Comparison of ENCODE assay signal across 29 mouse cellular contexts in the genomic region with DNA sequence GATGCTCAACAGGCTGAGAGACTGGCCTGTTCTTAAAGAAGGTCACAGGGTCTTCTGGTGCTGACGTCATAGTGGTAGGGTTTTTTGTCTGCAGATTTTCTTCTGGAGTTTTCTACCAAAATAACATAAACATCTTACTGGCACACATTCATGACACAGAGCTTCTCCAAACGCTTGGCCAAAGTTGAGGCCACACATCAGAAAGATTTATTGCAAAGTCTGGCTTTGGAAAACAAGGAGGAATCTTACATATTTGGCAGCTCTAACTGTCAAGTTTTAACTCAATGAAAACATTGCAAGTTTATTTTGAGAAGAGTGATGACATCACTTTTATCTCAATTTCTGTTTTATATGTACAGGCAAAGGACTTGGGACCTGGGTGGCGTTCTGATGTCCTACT. TPM values are rescaled to one million over a fixed set of nuclear protein-coding genes. Genes with fewer than 3 reads are reported as not detected.
DNase-seq lines count a peak whose midpoint lies in the region; ATAC-seq and TF ChIP-seq lines count a peak whose summit lies in the region.
"Had no signal": no experiment of that assay in that cellular context is flagged by ENCODE, and none has a peak within 500 bp of the region (broad histone marks: within the 10 kb centered on the region; RNA-seq: fewer than 3 reads in every experiment).

No protein-coding gene starts in this region.

- ATAC-seq in lung, embryonic 15.5 days (ENCODE audit: borderline replicate concordance, extremely low read depth, low FRiP score, low TSS enrichment), result peak; percentile 42; the same call in 1 of the 2 replicates
- peak; percentile 30; the same call in 1 of the 2 replicates for ATAC-seq in lung, postnatal 0 days
- ATAC-seq: forebrain, embryonic 15.5 days; Patski had no signal

- DNase-seq in adrenal gland, adult 2 months, result peak; percentile 2
- no peak for DNase-seq in adrenal gland, postnatal 14 days
- no peak for DNase-seq in lung, postnatal 25 days (ENCODE audit: low spot score)
- DNase-seq in NIH3T3 (ENCODE audit: low read depth), result peak; percentile 16
- DNase-seq in lung, postnatal 0 days (ENCODE audit: low spot score), result peak; percentile 55
- DNase-seq in left cerebral cortex, postnatal 4 days, result no peak
- DNase-seq in left cerebral cortex, postnatal 36 days (ENCODE audit: low spot score in 2 of 2), result no peak
- DNase-seq: adrenal gland, adult 8-10 months; adrenal gland, postnatal 36 days; cerebellum, adult 18-20 months; cerebellum, adult 9-10 months; cerebellum, postnatal 14 days; gastrocnemius, postnatal 10 days; gastrocnemius, postnatal 36 days; heart, adult 11 months had no signal

- H3K36me3 ChIP-seq in lung, embryonic 15.5 days, result no peaks in the 10 kb centered on the region
- no peaks in the 10 kb centered on the region for H3K36me3 ChIP-seq in lung, postnatal 0 days (ENCODE audit: insufficient read depth, low read length)
- H3K36me3 ChIP-seq: forebrain, embryonic 12.5 days; forebrain, embryonic 15.5 days; hindbrain, embryonic 12.5 days; hindbrain, embryonic 15.5 days had no signal

- no peaks in the 10 kb centered on the region for H3K4me1 ChIP-seq in lung, embryonic 15.5 days
- H3K4me1 ChIP-seq in lung, postnatal 0 days (ENCODE audit: insufficient read depth, low read depth, low read length), result no peaks in the 10 kb centered on the region
- H3K4me1 ChIP-seq: forebrain, embryonic 12.5 days; forebrain, embryonic 15.5 days; hindbrain, embryonic 12.5 days; hindbrain, embryonic 15.5 days had no signal

- no peak overlapping the region for H3K9ac ChIP-seq in lung, embryonic 15.5 days
- H3K9ac ChIP-seq in lung, postnatal 0 days (replicated peaks; ENCODE audit: low read depth), result no peak overlapping the region
- H3K9ac ChIP-seq: forebrain, embryonic 12.5 days; forebrain, embryonic 15.5 days; hindbrain, embryonic 12.5 days; hindbrain, embryonic 15.5 days had no signal

- no peaks in the 10 kb centered on the region for H3K9me3 ChIP-seq in lung, embryonic 15.5 days
- no peaks in the 10 kb centered on the region for H3K9me3 ChIP-seq in lung, postnatal 0 days (ENCODE audit: low read length)
- H3K9me3 ChIP-seq: forebrain, embryonic 12.5 days; forebrain, embryonic 15.5 days; hindbrain, embryonic 12.5 days; hindbrain, embryonic 15.5 days had no signal

- H3K27ac ChIP-seq in lung, embryonic 15.5 days, result no peak overlapping the region
- no peak overlapping the region for H3K27ac ChIP-seq in lung, postnatal 0 days (ENCODE audit: low read length)
- H3K27ac ChIP-seq: forebrain, embryonic 12.5 days; forebrain, embryonic 15.5 days; hindbrain, embryonic 12.5 days; hindbrain, embryonic 15.5 days had no signal

- intact Hi-C loops in left cerebral cortex, postnatal 4 days (cut with DNase I), result no loop called here
- intact Hi-C loops in left cerebral cortex, postnatal 36 days (cut with DNase I), result no loop called here

- TF ChIP-seq EP300 in lung, postnatal 0 days (IDR thresholded peaks at IDR 0.05), result peak; percentile 46; the same call in 1 of the 2 replicates

- H3K27me3 ChIP-seq in lung, embryonic 15.5 days, result no peaks in the 10 kb centered on the region
- no peaks in the 10 kb centered on the region for H3K27me3 ChIP-seq in lung, postnatal 0 days (replicated peaks; ENCODE audit: insufficient read depth, low read length)
- H3K27me3 ChIP-seq: forebrain, embryonic 12.5 days; forebrain, embryonic 15.5 days; hindbrain, embryonic 12.5 days; hindbrain, embryonic 15.5 days; Patski had no signal

- TF ChIP-seq CTCF in lung, postnatal 0 days (IDR thresholded peaks at IDR 0.05), result no peak

- H3K4me2 ChIP-seq in lung, embryonic 15.5 days, result no peak overlapping the region
- no peak overlapping the region for H3K4me2 ChIP-seq in lung, postnatal 0 days (replicated peaks; ENCODE audit: low read depth, low read length)
- H3K4me2 ChIP-seq: forebrain, embryonic 12.5 days; forebrain, embryonic 15.5 days; heart, embryonic 11.5 days; hindbrain, embryonic 12.5 days; hindbrain, embryonic 15.5 days had no signal

- 41% methylated on average over 3 of the region's 3 CpGs for WGBS in lung, embryonic 15.5 days
- 43% methylated on average over 3 of the region's 3 CpGs for WGBS in lung, postnatal 0 days

- no peak overlapping the region for H3K4me3 ChIP-seq in lung, embryonic 15.5 days
- no peak overlapping the region for H3K4me3 ChIP-seq in lung, postnatal 0 days (ENCODE audit: low read depth, low read length)
- H3K4me3 ChIP-seq: forebrain, embryonic 12.5 days; forebrain, embryonic 15.5 days; hindbrain, embryonic 12.5 days; hindbrain, embryonic 15.5 days had no signal

RNA-seq across cellular contexts. Expression of gene Gm12695, which starts 56.8 kb away (rescaled TPM):
- total RNA-seq in adrenal gland, adult 2 months (2021), result not detected
- not detected in 2 replicates for polyA plus RNA-seq in adrenal gland, adult 2 months (2012; rRNA removed)
- total RNA-seq in adrenal gland, postnatal 14 days (2021), result not detected in 2 replicates
- polyA plus RNA-seq in lung, embryonic 15.5 days (2015; fragmentation: Nextera tagmentation; extraction: Ambion mirVana), result 0.11 and 0.17 TPM in 2 replicates
- polyA plus RNA-seq in lung, postnatal 0 days (2015; fragmentation: Nextera tagmentation; extraction: Ambion mirVana), result 1.5 and 2.6 TPM in 2 replicates
- total RNA-seq in left cerebral cortex, postnatal 4 days (2021), result under 1 TPM in 1 of 2 experiments, not detected in 1; 0.20 TPM
- total RNA-seq in left cerebral cortex, postnatal 36 days (2021), result not detected
- total RNA-seq: adrenal gland, adult 8-10 months; adrenal gland, postnatal 36 days; ES-E14; gastrocnemius, postnatal 10 days; gastrocnemius, postnatal 36 days; heart, adult 8-10 months; heart, postnatal 25 days; hematopoietic stem cell, adult 5-6 weeks had no signal
- polyA plus RNA-seq: embryonic facial prominence, embryonic 11.5 days; forebrain, embryonic 15.5 days; heart, embryonic 11.5 days; heart, embryonic 14.5 days; heart, postnatal 0 days; hindbrain, embryonic 15.5 days had no signal

Comparison
In these comparisons a context has a peak if more than half of its experiments do, and no peak if none do; other contexts are left out.
1. DNase-seq: peak in adrenal gland, adult 2 months (single experiment), NIH3T3 (single experiment) and lung, postnatal 0 days (single experiment); none in adrenal gland, postnatal 14 days (single experiment), lung, postnatal 25 days (single experiment), left cerebral cortex, postnatal 4 days (single experiment) and left cerebral cortex, postnatal 36 days (0 of 2).